Mouse (Mus musculus) stomach, postnatal 0 days (tissue): ENCODE data around the gene Prkca.

Experiments
- CTCF ChIP-seq: IDR thresholded peaks from 2 replicates; pipeline ENCODE4 v1.5.1; 2016; ENCODE audit warnings: antibody characterized with exemption, low read depth, mild to moderate bottlenecking, moderate library complexity
- EP300 ChIP-seq: optimal IDR thresholded peaks from 2 replicates; pipeline ENCODE3; 2016; ENCODE audit warnings: antibody characterized with exemption

DNA sequence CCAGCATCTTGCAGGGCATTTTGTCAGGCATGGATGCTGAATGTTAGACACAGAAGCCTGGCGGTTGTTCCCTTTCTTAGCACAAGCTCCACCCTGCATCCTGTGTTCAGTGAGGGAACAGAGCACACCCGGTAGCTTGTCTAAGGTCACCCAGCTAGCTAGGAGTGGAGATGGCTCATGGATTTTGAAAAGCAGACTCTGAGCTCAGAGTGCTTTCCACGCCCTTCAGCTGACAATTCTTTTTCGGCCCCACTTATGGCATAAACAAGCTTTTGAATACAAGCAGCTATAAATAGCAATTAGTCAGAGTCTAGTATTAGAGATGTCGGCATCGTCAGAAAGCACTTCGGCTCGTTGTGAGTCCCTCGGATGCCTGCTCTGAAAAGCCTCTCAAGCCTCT, 178.0 kb downstream of the Prkca start:
- TF ChIP-seq CTCF (no peak), EP300 (no peak)
